Mouse (Mus musculus): ENCODE results near the gene Txndc2.

- TF ChIP-seq CTCF (IDR thresholded peaks at IDR 0.05; ENCODE audit: low read depth, low read length) (no peak), POLR2A (IDR thresholded peaks at IDR 0.05; ENCODE audit: extremely low read depth, insufficient read depth, low read length) (no peak)
These were observed 37.1 kb downstream of the Txndc2 start for GRCm38 (mm10) chr17:65604892-65605291.
